Mouse (Mus musculus): ENCODE data around the gene Acsm1.
"Not testable (repeated sequence)": the region's sequence is repeated elsewhere in the genome, so short reads cannot be mapped to it uniquely, and the experiment has no call there.

Acsm1 gene

DNA sequence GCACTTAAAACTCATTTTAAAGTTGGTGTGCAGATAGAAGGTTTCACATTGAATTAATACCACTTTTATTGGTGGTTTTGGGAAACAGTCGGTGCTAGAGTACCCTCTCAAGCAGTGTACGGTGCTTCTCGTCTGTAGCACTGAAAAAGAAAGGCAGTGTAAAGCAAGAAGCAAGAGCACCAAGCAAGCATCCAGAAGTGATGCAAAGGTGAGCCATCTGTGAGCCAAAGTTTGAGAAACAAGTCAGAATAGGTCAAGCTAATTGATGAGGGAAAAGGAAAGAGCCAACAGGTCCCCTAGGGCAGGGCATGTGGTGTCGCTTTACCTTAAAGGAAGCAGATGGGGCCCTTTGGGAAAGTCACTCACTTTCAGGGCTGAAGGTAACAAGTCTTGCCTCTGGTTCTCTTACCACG is at the start of gene Acsm1:
Gene Acsm1, plus strand, starts transcription at position 363 of the 413 bp plus-strand sequence.
- DNase-seq (ENCODE audit: low spot score in 2 of 2), result no peak

DNA sequence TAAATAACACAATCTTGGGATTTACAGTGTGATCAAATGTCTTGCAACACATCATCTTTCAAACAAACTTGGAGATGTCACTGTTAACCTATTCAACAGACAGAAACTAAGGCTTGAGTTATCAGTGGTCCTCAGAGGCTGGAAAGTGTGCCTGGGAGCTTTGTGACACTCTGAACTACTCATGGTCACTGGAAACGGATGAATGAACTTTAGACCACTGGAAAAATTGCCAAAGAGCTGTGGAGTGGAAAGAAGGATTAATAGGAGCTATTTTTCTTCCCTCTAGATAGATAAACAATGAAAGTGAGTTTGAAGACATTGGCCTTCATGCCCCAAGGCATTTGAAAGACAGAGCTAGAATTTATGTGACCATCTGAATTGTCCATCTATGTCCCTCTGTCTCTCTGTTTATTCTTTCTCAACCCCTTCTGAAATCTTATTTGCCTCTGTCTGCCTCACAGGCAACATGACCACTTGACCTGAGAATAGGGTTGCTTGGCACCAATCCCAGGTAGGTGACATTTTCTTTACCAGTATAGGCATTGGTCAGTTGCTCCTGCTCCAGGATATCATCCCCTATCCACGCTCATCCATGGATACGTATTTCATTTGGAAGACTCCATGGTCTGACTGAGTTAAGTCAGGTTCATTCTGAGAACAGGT is 46.9 kb upstream of the Acsm1 start:
- DNase-seq (ENCODE audit: low spot score in 2 of 2), result no peak

DNA sequence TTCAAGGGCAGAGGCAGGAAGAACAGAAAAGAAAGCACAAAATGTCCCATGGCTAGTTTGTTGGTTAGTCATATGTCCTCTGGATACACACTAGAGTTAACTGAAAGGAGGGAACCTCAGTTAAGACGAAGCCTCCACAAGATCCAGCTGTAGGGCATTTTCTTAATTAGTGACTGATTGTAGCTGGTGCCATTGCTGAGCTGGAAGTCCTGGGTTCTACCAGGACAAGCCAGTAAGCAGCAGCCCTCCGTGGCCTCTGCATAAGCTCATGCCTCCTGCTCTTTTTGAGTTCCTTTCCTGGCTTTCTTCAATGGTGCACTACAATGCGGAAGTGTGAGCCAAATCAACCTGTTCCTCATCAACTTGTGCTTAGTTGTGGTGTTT is 46.4 kb upstream of the Acsm1 start:
- DNase-seq (ENCODE audit: low spot score in 2 of 2), result no peak

DNA sequence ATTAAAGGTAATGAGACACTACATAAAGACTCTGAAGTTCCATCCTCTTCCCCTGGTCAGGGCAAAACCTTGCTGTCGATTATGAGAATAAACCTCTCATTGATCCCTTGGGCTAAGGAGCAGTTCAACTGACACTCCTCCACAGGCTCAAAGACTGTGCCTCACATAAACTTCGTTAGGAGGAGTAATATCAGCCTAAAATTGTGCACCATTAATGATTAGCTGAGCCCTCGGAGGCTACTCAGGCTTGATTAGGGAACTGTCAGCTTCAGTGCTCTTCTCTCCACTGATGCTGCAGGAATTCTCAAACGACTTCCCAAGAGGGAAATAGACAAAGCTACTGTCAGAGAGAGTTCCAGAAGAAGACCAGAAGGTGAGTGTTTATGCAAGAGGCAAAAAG is 45.4 kb upstream of the Acsm1 start:
- no peak for DNase-seq (ENCODE audit: low spot score in 2 of 2)

DNA sequence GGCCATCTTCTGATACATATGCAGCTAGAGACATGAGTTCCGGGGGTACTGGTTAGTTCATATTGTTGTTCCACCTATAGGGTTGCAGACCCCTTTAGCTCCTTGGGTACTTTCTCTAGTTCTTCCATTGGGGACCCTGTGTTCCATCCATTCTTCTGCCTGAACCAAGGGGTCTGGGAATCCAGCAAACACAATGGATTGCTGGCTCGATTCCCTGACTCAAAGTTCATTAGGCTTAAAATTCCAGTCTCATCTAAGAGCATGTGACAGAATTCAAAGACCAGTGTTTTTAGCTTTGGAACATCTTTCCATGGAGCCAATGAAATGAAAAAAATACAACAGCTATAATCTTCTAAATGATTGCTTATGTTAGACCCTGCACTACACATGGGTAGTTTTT is 44.4 kb upstream of the Acsm1 start:
- DNase-seq (ENCODE audit: low spot score in 2 of 2), result not testable (repeated sequence)

DNA sequence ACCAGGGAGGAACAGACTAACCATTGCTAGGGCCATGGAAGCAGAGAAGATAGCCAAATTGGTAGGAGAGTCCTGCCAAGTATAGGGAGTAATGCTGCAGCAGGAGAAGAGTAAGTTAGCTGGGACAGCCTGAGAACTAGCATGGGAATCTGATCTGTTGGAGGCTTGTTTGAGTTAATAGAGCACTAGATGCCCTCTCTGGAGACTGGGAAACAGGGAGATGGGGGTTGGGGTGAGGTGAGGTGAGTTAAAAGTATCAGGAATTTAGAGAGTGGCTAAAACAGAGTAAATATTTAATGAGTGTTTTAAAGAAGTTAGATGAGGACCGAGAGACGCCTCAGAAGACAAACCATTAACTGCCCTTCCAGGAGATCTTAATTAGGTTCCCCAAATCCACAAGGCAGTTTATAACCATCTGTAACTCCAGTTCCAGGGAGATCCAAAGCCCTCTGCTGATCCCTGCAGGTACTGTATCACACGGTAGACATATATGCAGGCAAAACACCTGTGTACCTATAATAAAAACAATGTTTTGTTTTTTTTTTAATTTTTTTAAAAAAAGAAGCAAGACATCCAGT is 12.2 kb upstream of the Acsm1 start:
- DNase-seq (ENCODE audit: low spot score in 2 of 2), result no peak

DNA sequence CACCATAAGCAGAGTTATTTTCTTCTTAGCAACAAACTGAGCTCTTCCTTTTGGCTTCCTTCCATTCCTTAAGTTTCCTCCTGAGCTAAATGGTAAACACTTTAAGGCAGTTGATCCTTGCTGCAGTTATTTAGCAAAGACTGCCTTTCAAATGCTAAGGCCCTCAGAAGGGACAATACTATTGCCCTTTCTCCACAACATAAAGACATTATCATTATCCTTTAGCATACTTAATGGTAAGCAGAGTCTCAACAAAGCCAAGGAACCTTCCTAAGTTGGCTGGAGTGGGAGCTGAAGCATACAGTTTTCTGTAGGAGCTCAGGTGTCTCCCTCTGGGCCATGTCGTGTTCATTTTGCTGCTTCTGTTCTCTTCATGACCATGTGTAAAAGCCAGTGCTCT is 11.5 kb upstream of the Acsm1 start:
- DNase-seq (ENCODE audit: low spot score in 2 of 2), result no peak

DNA sequence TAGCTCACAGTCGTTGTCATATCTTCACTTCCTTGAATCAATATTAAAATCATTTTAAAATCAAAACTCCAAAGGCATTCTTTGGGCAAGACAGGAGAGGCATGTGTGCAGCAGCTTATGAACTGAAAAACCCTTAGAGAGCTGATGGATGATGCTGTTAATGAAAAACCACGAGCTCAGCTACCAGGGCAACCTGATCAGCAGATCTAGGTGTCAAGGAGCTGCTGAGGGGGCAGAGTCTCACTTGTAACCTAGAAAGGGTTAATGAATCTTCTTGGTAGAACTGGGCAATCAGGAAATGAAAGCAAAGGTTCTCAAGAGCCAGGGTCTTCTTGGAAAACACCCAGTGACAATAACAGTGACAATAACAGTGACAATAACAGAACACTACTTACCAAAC is 10.3 kb upstream of the Acsm1 start:
- no peak for DNase-seq (ENCODE audit: low spot score in 2 of 2)

DNA sequence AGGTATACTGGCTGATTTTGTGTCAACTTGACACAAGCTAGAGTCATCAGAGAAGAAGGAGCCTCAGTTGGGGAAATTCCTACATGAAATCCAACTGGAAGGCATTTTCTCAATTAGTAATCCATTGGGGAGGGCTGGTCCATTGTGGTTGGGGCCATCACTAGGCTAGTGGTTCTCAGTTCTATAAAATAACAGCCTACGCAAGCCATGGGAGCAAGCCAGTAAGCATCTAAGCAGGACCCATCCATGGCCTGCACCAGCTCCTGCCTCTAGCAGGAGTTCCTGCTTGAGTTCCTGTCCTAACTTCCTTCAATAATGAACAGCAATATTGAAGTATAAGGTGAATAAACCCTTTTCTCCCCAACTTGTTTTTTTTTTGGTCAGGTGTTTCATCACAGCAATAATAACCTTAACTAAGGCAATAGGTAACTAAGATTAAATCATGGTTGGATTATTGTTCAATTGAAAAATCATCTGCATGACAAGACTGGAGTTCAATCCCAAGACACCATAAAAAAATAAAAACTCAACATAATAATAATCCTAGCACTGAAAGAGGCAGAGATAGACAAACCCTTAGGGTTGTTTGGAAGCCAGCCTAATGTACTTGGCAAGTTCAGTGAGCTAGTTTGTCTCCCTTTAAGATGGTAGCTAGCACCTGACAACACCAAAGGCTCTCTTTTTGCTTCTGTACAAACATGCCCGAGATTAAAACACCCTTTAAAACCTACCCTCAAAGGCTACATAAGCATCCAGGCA is 5.5 kb upstream of the Acsm1 start:
- no peak for DNase-seq (ENCODE audit: low spot score in 2 of 2)

DNA sequence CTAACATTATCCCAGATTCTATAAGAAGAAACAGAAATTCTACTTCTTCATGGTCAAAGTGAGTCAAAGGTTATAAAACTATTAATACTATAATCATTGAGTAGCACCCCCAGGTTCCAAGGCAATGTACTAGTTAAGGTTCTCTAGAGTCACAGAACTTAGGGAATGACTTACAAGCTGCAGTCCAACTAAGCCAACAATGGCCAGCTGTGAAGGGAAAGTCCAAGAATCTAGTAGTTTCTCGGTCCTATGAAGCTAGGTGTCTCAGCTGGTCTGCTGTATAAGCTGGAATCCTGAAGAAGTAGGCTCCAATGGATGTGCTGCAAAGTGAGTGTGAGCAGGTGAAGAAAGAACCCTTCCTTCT is 4.9 kb upstream of the Acsm1 start:
- DNase-seq (ENCODE audit: low spot score in 2 of 2), result no peak

DNA sequence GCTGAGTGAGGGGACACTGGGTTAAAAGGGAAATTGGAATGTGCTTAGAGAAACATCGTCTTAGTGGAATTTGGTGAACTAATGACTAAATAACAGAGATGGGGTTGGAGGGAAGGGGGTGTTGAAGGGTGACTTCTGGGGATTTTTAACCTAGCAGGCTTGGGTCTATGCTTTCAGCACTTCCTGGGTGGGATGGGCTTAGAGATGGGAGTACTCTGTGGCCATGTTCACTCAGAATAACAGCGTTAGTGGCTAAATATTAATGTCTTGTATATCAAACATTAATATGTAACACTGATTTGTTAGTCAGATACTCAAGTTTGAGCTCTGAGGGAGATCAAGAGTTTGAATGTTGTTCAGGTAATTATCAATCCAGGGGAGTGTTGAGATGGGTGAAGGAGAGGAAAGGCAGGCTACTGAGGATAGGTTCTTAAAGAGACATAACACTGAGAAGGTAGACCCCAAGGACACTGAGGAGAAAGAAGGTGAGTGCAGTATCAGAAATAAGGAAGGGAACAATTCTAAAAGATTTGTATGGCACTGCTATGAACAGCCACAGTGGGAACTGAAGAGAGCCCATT is 1.8 kb upstream of the Acsm1 start:
- no peak for DNase-seq (ENCODE audit: low spot score in 2 of 2)

DNA sequence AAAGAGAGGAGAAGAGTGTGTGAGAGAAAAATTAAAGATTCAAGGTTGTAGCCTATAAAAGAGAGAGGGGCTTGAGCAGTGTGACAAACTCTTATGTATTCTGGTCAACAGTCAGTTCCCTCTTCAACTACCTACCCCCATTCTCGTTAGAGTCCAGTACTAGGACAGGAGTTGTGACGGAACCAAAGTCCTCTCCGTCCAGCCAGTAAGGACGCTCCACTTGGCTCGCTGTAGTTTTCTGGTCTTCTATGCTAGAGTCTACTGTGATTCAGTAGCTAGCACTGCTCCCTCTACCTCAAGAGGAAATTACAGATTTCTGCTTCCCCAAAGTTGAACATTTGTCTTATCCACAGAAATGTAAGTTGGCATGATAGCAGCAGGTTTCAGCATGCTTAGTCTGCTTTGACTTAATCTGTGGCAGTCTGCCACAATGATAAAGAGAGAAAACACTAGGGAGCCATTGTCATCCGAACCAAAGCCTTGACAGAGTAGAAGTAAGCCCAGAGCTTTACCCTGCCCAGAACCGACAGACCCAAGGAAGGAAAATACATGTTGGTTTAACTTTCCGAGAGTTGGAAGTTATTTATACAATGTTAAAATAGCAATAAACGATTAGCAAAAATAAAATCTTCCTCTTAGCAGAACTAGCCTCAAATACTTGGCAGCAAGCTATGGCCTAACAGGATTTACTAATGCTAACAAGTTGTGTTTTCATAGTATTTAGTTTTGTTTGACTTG is 731 bp upstream of the Acsm1 start:
- no peak for DNase-seq (ENCODE audit: low spot score in 2 of 2)

DNA sequence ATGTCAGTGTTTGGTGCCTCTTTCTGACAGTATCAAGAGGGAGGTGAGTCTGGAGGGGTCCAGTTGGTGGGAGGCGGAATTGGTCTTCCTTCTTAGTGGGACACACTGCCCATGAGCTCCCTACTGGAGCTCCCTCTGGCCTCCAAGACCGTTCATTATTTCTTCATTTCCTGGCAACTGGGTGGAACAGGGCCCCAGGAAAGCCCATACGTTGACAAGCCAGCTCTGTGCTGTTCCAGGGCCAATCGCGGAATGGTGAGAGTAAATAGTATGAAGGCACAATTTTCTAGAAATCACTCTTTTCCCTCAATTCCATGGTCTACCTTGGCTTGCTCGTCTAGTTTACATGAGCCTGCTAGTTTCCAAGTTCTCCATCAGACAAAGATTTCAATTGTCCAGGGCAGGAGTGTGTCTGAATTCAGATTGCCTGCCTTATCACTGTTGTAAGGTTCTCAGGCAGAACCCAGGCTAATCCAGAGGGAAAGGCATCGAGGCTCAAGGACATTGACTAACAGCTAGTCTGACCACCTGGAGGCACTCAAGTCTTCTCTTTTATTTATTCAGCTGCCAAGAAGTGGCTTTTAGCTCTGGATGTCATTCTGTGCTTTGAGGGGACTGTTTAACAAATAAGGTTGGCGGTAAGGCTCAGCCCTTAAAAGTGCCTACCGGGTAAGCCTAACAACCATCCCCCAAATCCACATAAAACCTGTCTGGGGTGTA is 1.1 kb downstream of the Acsm1 start:
- DNase-seq (ENCODE audit: low spot score in 2 of 2), result no peak

DNA sequence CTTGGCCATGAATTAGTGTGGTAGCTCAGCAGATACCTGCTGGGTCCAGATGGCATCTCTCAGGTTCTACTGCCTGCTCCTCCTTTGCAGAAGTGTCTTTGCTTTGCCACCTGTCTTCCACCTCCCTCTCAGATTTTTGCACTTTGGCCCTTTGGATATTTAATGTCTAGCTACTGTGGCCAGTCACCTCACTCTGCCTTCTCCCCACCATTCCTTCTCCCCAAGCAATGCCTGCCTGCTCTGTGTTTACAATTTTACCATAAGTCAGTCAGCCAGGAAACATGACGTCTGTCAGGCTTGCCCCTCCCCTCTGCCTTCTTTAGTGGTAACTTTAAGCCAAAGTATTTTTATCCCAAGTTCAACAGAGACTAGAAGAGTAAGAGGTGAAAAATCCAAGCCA is 9.7 kb downstream of the Acsm1 start:
- DNase-seq (ENCODE audit: low spot score in 2 of 2), result no peak

DNA sequence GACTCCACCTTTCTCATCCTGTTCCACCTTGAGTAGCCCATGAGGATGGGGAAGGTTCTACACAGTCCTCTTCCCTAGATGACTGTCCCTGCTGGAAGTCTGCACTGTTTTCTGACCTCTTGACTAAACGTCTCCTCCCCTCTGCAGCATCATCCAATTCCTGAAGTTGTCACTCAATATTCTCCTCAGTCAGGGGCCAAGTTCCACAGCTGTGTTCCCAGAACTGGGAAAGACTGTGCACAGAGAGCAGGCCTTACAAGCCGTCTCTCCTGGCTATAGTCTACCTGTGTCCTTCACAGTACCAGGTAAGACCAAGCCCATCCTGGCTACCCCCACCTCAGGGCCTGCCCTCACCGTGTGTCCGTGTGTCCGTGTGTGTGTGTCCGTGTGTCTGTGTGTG is 10.8 kb downstream of the Acsm1 start:
- no peak for DNase-seq (ENCODE audit: low spot score in 2 of 2)

DNA sequence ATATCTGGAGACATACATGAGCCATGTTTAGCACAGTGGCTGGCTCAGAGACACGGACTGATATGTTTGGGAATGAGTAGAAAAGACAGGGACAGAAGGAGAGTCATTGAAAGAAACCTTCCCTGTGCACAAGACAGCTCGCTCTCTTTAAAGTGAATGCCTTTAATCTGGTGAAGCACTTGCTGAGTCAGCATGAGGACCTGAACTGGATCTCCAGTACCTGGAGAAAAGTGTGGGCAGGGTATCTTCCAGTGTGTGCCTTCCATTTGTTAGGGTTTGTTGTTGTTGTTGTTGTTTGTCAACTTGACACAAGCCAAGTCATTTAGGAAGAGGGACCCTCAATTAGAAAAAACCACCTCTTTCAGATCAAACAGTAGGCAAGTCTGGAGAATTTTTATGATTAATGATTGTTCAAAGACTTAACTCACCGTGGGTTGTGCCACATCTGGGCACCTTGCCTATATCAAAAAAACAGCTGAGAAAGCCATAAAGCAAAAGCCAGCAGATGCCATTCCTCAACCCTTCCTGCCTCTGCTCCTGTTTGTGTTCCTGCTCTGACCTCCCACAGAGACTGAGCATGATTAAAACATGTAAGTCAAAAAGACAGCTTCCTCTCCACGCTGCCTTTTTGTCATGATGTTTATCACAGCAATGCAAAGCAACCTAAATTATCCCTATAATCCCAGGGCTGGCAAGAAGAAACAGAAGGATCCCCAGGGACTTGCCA is 11.5 kb downstream of the Acsm1 start:
- no peak for DNase-seq (ENCODE audit: low spot score in 2 of 2)

DNA sequence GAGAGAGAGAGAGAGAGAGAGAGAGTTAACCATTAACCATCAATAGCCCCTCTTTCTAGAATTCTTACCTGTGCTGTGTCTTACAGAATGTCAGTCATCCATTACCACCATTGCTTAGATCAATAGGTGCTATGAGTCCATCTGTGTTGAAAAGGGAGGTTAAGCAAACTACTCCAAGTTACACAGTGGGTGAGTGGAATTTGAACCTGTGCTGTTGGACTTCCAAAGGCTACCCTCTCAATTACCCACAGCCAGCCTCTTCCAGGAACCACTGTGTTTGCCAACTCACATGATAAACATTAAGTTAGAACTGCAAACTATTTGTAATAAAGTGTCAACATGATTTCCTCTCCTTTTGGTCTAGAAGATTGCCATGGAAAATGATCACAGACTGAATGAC is 13.3 kb downstream of the Acsm1 start:
- DNase-seq (ENCODE audit: low spot score in 2 of 2), result no peak

DNA sequence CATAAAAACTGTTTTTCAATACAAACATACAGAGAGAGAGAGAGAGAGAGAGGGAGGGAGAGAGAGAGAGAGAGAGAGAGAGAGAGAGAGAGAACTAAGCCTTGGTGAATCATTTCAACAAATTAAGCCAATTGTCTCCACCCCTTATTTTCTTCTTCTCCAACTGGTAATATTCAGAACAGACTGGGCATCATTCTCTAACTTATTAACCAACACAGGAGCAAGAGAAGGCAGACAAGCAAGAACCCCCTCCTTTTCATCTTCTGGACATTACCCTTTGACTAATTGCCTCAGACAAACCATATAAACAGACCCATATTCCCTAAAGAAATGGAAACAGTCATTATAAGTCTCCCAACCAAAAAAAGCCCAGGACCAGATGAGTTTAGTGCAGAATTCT is 31.9 kb downstream of the Acsm1 start:
- no peak for DNase-seq (ENCODE audit: low spot score in 2 of 2)

DNA sequence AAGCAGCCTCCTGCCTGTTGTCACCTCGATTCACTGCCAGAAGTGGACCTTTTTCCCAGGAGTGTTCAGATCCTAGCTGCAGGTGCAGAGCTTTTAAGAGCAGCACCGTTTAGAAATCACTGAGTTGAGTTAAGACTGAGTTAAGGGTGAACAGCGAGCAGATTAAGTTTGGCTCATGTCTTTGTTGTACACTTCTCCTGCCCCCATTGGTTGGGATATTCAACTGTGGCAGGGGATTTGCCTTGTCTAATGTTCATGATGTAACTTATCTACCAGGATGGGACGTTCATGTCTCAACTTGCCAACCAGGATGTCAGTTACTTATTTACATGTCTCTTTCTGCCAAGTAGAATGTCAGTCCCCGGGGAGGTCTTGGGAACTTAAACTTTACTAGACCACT is 35.5 kb downstream of the Acsm1 start:
- no peak for DNase-seq (ENCODE audit: low spot score in 2 of 2)

DNA sequence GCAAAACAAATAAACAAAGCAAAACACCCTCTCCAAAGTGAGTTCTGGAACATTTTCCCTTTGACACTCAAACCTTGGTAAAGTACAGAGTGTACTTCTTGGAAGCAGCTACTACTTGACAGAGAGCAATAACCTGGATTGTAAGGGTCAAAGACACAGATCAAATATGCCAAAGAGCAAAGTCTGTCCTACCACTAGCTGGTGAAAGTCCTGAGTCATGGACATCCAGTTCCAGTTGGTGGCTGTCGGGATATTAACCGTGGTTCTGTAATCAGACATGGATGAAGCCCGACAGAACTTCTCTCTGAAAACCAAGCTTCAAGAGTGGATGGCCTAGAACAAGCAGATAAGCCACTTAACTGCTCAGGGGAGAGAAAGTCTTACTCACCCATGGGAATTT is 61.1 kb downstream of the Acsm1 start:
- DNase-seq (ENCODE audit: low spot score in 2 of 2), result no peak

DNA sequence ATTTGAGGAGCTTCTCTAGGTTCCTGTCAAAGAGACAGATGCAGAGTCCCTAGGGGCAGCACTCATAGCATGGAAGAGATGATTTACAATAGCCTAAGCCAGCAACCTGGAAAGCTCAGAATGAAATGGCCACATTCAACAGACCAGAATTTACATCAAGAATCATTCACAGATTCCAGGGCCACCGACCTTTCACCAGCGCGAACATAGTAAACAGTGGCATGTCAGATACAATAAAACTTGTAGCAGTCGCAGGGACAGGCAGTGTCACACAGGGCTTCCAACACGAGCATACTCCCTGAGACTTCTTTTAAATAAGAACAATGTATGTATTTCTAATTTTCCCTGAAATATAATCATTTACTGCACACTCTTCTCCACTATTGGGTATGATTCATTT is 63.6 kb downstream of the Acsm1 start:
- DNase-seq (ENCODE audit: low spot score in 2 of 2), result no peak
